Mouse (Mus musculus): Measurements from ENCODE around the gene Gm15155.

DNA sequence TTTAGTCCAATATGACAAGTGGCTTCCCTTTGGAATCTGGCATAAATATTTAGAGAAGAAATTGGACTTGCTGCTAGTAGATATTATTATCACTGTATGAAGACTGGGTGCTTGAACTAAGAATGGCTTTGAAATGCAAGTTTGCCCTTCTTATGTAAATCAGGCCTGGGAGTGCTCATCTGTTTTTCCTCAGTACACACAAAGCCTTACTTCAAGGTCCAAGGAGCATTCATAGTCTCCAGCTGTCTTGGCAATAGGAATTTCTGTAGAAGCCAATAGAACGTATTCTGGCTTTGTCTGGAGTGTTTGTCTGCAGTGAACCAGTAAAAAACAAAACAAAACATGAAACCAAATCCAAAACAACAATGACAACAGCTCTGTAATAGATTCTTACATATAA is 278.6 kb downstream of the Gm15155 start:
- no peak for TF ChIP-seq CTCF (IDR thresholded peaks at IDR 0.05; ENCODE audit: insufficient read depth, low read depth, low read length)
- TF ChIP-seq POLR2A (IDR thresholded peaks at IDR 0.05; ENCODE audit: insufficient read depth, low read depth, low read length): no peak

Data from olfactory bulb, adult 2 months (tissue).